Comparison of ENCODE assay signal across 20 mouse cellular contexts in genomic region chr7:83826808-83827207, GRCm38 (mm10). TPM values are rescaled to one million over a fixed set of nuclear protein-coding genes. Genes with fewer than 3 reads are reported as not detected.
"Had no signal": no experiment of that assay in that cellular context is flagged by ENCODE, and none has a peak within 500 bp of the region (broad histone marks: within the 10 kb centered on the region; RNA-seq: fewer than 3 reads in every experiment).

No protein-coding gene starts in this region.

- DNase-seq: kidney, adult 18-20 months; kidney, adult 9 months; kidney, postnatal 14 days; kidney, postnatal 4 days; left cerebral cortex, postnatal 4 days; liver, postnatal 0 days; midbrain, embryonic 14.5 days; thymus, adult 18-20 months; thymus, postnatal 36 days had no signal

- H3K9me3 ChIP-seq: limb, embryonic 12.5 days; limb, embryonic 15.5 days; midbrain, embryonic 10.5 days had no signal

- H3K27me3 ChIP-seq: limb, embryonic 12.5 days; limb, embryonic 15.5 days had no signal

- H3K4me3 ChIP-seq: limb, embryonic 12.5 days; limb, embryonic 15.5 days; megakaryocyte, embryonic 14.5 days; midbrain, embryonic 10.5 days had no signal

- H3K27ac ChIP-seq: limb, embryonic 12.5 days; limb, embryonic 15.5 days; liver, embryonic 14.5 days; midbrain, embryonic 10.5 days had no signal

- H3K36me3 ChIP-seq: limb, embryonic 12.5 days; limb, embryonic 15.5 days; midbrain, embryonic 10.5 days had no signal

- ATAC-seq: liver, postnatal 0 days had no signal

- H3K4me2 ChIP-seq: limb, embryonic 12.5 days; limb, embryonic 15.5 days; liver, embryonic 11.5 days had no signal

- H3K9ac ChIP-seq: limb, embryonic 12.5 days; limb, embryonic 15.5 days; liver, embryonic 14.5 days; liver, postnatal 0 days had no signal

- H3K4me1 ChIP-seq: limb, embryonic 15.5 days had no signal

RNA-seq across cellular contexts. Expression of gene Cfap161, which starts 32.1 kb away (rescaled TPM):
- polyA plus RNA-seq: liver, embryonic 11.5 days; liver, postnatal 0 days; neural tube, embryonic 11.5 days; small intestine, adult 2 months; spleen, adult 2 months; stomach, embryonic 16.5 days; urinary bladder, adult 2 months had no signal
